Mouse (Mus musculus): ENCODE results near the gene Pdzd2.
"Not testable (repeated sequence)": the region's sequence is repeated elsewhere in the genome, so short reads cannot be mapped to it uniquely, and the experiment has no call there.

The Pdzd2 gene

DNA sequence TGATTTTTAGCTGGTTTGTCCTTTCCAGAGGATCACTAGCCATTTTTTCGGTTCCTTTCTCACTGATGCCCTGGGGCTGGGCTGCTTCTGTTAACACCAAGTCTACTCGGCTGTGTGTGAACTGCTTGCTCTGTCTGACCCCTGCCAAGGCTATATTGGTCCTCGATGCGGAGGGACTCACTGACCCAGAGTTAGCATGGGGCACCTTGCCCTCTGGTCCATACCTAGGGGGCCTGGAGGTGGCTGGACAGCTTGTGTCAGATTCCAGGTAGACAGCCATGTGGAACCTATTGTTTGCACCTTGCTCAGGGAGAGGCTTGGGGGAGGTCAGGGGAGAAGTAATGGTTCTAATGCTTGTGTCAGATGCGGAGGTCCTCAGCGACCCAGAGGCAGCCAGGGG, 365.8 kb downstream of the Pdzd2 start:
- no peak for DNase-seq (ENCODE audit: low spot score)

DNA sequence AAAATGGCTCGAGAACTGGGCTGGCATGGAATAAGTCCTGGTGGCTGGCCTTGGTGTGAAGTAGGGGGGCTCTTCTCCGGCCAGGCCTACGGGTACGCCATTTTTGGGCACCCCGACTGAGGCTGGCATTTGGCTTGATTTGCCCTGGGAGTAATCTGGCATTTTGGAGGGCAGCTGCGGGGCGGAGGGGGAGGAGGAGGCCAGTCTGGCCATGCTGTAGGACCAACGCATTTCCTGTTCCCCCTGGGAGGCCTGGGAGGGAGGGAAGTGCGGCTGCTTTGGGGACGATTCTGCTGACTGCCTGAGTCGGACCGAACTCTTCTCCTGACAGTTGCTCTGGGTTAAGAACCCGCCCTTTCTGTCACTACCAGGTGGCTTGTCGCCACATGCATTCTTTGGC, 366.2 kb downstream of the Pdzd2 start:
- DNase-seq (ENCODE audit: low spot score): no peak

DNA sequence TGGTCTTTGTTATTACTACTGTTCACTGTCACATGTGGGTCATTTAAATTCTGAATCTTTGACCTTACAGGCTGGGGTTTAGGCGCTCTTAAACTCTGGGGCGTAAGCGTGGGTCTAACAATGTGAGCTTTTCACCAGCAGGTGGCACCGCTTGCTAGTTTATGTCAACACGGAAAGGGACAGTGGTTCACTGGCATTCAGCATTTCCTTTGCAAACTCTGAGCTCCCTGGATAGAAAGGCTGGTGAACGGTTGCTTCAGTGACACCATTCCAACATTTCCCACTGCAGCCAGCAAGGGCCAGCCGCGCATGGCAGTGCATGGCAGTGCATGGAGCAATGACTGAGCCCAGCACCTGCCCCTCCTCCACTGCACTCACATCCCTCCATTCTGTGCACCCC, 368.5 kb downstream of the Pdzd2 start:
- no peak for DNase-seq (ENCODE audit: low spot score)

DNA sequence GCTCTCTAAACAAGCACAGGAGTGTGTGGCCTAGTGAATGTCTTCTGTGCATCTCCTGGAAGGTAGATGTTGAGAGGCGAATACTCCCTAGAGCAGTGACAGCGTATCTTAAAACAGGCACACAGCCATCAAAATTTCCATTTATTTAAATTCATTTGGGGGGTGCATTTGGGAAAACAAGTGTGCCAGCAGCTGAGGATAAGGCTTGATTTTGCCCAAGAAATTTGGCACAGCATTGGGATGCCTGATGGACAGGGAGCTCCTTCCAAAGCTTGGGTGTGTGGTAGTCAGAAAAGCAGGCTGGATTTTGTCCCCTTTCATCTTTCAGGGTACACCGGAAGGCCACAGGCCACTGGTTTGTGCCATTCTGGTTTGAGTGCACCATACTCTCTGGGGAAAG, 369.6 kb downstream of the Pdzd2 start:
- no peak for DNase-seq (ENCODE audit: low spot score)

DNA sequence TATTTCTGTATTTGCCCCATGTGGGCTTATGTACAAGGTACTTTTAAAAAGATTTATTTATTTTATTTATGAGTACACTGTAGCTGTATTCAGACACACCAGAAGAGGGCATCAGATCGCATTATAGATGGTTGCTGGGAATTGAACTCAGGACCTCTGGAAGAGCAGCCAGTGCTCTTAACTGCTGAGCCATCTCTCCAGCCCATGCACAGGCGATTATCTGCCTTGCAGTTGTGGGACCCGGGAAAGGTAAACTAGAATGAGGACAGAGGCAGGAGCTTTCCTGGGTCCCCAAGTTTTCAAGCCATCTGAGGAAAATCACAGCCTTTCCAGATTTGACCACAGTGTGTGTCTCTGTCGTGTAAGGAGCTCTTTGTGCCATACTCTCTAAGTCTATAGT, 370.9 kb downstream of the Pdzd2 start:
- no peak for DNase-seq (ENCODE audit: low spot score)

DNA sequence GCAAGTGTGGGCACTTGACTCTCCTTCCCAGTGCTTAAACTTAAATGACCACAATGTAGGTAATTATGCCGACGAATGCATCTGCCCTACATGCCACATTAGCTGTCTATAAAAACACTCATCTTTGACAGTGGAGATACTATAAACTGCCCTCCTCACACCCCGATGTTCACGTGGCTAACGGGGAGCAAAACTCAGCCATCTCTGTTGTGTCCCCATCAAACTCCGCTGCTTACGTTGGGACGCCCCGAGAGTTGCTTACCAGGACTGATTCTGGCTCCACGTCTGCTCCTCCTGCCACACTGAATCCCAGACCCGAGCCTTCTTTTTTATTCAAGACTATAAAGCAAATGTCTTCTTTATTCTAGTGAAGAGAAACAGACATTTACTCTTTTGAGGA, 371.4 kb downstream of the Pdzd2 start:
- no peak for DNase-seq (ENCODE audit: low spot score)

DNA sequence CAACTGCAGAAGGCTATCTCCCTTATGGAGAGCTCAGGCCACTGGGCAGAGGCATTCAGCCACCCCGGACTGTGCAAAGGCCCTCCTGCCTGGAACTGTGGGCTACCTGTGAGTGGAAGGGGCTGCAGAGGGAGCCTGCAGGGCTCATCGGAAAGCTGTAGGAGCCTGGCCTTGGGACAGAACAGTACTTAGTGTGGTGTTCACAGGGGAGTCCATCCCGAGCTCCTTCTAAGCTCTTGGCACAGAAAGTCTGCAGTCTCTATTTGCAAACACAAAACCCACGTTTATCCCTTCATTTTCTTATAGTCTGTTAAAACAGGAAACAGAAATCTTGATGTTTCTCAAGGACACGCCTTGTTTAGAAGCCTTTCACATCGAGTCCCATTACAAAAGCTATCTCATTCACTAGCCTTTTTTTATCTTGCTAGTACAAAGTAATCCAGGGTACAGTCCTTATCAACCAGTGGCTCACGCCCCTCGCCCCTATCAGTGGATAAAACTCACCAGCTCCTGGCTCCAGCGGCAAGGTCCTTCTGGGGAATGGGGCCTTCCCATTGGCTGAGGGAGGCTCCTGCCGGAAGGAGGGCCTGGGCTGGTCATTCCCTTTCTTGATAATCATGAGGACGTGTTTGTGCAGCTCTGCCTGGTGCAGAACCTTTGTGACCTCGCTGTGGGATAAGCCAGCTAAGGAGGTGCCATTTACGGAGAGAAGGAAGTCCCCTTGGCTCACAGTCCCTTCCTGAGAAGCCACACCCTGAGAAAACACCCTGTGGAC, 372.2 kb downstream of the Pdzd2 start:
- DNase-seq (ENCODE audit: low spot score): no peak

DNA sequence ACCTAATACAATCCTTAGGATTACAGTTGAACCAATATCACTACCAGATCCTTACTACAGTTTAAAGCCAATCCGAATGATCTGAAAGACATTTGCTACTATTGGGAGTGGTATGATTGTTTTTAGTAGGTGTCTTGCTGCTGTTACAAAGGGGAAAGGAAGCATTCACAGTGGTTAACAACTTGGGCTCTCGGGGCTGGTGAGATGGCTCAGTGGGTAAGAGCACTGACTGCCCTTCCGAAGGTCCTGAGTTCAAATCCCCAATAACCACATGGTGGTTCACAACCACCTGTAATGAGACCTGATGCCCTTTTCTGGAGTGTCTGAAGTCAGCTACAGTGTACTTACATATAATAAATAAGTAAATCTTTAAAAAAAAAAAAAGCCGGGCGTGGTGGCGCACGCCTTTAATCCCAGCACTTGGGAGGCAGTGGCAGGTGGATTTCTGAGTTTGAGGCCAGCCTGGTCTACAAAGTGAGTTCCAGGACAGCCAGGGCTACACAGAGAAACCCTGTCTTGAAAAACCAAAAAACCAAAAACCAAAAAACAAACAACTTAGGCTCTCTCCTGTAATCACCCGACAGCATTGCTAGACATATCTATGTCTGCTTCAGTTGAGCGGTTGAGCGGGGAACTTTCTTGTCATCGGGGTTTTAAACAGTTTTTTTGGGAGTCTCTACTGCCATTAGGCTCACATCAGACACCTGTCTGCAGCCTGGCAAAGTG, 373.0 kb downstream of the Pdzd2 start:
- DNase-seq (ENCODE audit: low spot score): not testable (repeated sequence)

DNA sequence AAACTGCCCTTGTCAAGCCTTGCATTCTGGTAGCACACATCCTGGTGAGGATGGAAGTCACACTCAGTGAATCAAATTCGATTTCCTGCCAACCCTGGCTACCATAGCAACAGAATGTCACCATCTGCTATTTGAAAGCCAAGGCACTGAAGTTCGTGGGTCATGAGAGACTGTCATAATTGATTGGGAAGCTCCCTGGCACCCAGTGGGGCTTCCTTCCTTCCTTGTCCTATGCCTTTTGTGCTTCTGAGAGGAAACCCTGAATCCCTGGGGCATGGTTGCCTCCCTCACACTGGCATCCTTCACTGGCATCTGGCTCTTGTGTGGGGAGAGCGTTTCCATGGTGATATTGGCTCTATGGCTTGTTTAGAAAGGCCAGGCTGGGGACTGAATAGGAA, 373.7 kb downstream of the Pdzd2 start:
- no peak for DNase-seq (ENCODE audit: low spot score)

DNA sequence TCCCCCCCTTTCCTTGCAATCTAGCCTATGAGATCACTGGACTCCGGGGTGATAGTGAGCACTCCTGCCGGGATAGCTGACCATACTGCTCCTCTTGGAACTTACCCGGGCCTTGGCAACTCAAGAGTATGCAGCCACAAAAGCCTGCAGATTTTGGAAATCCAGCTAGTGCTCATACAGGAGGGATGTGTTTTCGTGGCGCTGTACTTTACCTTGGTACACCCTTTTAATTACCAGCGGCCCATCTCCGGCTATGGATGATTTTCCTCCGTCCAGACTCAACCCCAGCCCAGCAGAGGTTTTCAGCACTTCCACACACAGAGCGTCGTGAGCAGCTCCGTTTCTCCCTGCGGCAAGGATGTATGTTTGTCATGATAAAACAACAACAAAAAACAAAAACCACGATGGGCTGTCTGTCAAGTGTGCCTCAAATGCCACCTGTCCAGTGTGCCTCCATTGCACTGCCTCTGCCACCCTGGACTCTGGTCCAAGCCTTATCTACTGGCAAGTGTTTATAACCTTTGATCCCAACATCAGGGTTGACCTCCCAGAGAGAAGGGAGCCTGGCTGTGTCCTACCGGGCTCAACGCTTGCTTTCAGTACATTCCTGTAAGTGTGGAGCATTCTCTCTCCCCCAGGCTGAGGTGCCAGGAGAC, 374.2 kb downstream of the Pdzd2 start:
- DNase-seq (ENCODE audit: low spot score): no peak

DNA sequence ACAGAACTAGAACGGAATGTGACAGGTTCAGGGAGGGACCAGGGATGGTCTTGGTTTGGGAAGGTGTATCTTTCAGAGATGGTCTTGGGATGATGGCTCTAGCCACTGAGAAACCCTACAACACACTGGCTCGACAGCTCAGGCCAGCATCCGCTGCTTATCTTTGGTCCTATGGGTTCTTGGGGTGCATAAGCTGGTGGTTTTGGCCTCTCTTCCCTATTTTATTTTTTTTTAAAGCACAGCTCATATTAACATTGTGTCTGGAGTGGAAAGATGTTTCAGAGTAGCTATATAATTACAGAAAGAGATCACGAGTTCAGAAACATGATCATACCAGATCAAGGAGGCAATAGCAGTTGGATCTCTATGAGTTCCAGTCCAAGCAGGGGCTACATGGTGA, 375.6 kb downstream of the Pdzd2 start:
- no peak for DNase-seq (ENCODE audit: low spot score)

DNA sequence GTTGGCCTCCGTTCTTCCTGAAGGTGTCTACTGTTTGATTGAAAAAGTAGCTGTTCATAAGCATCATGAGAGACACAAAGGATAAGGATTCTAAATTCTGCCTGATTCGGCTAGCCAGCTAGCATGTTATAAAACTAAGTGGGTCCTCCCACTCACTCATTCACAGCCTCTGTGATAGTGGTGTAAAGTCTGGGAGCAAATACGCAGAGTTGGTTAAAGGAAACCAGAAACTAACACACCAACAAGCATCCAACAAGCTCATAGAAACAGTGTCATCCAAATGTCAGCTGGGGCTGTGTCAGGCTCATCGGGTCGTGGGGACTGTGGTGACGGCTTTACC, 377.1 kb downstream of the Pdzd2 start:
- DNase-seq (ENCODE audit: low spot score): no peak

DNA sequence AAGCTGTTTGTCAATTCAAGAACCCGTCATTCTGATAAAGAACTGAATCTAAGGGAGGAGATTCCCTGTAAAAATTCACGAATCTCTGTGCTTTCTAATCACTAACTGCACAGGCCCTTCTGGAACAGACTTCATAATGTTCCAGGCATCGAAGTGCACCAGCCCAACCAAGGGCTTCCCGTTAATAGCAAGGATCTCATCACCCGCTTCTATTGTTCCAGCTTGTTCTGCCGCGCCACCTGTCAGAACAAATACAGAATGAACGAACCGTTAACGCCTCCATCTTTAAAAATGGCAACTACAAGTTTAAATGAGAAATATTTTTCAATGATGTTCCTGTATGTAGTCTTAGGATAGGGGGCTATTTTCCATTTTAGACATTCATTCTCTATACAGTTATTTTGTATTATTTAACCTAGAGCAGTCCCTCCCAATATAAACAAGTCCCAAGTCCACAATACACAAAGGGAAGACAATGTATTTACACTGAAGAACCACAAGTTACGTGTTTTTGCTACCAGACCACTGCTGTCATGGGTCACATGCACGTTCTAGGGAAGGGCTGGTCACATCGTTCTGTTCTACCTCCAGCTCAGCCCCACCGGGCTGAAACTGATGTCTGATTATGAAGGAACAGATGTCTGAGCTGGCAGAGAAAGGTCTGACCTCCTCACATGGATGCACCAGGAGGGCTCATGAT, 377.6 kb downstream of the Pdzd2 start:
- DNase-seq (ENCODE audit: low spot score): no peak

DNA sequence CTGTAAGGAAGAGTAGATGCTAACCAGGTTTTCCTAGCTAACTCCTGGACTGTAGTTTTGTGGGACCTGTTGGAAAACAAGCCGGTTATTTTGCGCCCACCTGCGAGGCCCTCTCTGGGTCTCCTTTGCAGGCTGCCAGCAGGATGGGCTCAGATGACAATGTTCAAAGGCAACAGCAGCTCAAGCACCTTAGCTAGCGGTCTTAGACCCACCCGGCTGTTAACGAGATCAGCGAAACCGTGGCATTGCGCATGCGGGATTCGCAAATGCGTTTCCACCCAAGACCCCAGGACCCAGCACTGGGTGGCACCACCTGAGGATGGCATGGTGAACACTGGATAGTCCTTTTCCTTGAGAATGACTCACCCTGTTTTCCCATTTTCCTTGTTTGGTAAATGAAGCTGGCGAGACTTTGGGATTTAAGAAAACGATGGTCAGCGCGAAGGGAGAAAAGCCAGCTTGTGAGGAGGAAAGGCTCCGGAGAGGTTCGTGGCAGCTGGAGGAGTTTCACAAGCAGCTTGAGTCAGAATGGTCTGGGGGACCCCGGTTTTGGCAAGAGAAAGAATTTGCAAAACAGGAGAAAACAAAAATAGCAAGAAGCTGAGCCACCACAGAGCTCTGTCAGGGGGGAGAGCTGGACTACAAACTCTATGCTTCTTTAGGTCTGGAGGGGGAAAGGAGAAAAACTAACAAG, 379.1 kb downstream of the Pdzd2 start:
- DNase-seq (ENCODE audit: low spot score): no peak

DNA sequence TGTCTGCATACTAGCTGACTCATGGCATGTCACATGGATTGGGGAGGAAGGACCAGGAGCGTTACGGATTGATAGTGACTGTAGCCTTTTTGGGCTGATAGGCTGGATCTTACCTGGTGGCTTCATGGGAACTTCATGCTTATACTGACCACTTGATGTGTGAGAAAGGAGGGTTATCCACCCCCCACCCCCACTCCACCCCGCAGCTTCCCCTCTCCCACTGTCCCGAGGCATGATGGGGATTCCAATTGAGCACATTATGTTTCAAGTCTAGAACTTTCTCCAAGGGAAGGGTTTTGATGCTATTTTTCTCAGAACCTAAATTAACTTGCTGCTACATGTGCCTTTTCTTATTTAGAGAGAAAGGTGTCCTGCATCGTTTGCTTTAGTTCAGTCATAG, 381.3 kb downstream of the Pdzd2 start:
- DNase-seq (ENCODE audit: low spot score): no peak

DNA sequence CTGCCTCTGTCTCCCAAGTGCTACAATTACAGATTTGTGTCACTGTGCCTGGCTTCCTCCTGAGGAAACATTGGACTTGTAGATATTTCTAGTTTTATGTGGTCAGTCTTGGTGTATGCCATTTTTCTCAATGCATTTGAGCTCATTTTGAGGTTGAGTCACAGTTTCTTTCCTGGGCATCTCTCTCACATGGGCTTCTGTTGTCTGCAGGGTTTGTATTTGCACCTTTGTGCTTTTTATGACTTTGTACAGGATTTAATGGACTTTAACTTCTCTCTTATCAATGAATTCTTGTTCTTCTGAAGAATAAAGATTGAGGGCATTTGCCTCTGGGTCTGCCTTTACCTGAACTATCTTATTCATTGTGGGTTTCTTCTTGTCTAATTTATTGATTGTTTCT, 382.3 kb downstream of the Pdzd2 start:
- no peak for DNase-seq (ENCODE audit: low spot score)

DNA sequence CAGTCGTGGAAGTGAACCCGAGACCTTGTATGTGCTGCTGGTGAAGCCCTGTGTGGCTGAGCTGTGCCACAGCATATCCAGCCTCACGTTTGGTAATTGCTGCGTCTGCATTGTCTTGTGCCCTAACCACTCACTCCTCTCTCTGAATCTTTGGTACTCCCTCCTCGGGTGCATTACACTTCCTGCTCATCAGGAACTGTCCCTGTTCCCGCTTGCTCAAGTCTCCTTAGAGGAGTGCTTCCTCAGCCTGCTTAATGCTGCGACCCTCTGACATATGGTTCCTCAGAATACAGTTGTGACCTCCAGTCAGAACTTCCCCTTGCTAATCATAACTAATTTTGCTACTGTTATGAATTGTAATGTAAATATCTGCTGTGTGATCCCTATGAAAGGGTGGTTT, 383.8 kb downstream of the Pdzd2 start:
- no peak for DNase-seq (ENCODE audit: low spot score)

DNA sequence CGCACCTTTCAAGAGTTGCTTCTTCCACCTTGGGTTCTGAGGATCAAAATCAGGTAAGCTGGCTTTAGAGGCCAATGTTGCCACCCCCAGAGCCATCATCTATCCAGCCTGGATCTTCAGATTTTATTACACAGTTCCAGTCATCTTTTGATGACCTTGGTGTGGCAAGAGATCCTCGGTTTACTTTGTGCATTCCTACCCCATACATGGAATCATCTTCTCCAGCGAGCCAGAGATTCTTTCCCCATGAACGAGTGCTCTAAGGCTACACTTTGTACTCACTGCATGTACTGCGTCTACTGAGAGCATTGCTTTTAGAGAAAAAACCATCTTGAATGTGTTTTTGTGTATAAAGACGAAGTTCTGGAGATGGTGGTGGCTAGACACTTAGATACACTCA, 384.5 kb downstream of the Pdzd2 start:
- no peak for DNase-seq (ENCODE audit: low spot score)

DNA sequence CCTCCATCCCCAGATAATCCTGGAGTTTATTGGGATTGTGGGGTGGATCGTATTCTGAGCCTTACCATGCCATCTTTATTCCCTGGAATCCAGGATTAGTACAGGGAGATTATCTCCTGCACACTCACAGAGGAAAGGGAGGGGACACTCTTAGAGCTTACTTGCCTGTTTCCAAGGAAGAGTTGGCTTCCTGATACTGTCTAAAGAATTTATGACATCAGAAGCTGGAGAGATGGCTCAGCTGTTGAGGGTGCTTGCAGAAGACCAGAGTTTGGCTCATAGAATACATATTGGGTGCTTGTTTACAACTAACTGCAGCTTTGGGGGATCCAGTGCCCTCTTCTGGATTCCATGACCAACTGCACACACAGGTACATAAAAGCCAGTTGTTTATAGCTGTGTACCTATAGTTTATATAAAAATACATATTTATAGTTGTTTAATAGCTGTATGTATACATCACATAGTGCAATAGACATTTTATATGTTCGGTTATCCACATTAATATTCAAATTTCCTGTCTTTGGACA, 385.4 kb downstream of the Pdzd2 start:
- DNase-seq (ENCODE audit: low spot score): no peak

DNA sequence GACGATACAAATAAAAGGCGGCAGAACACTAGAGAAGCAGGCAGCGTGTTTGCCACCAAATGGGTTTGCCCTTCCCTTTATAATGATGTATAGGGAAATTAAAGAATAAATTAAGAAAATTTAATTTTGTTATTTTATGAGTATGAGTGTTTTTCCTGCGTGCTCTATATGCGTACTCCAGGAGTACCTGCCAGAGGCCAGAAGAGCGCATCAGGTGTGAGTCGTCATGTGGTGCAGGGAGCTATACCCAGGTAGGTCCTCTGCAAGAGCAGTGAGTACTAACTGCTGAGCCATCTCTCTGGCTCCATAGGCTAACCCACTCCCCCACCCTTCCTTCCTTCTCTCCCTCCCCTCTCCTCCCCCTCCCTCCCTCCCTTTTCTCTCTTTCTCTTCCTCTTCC, 388.3 kb downstream of the Pdzd2 start:
- no peak for DNase-seq (ENCODE audit: low spot score)

DNA sequence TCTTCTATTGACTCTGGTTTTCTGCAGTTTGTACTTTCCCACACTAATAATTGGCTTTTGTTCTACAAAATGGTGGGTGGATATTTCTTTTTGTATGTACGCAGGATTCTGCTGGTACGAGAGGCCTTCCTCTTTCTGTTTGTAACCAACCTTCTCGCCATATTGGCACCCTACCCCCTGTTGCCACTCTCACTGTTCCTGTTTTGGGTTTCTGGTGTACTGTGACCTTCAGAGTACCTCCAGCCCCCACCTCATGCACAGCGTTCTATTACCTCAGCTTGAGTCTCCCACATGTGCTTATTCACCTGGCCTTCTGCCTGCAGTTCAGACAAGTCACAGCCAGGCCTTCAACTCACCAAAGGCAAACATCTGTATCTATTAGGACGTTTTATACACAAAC, 389.9 kb downstream of the Pdzd2 start:
- no peak for DNase-seq (ENCODE audit: low spot score)

DNA sequence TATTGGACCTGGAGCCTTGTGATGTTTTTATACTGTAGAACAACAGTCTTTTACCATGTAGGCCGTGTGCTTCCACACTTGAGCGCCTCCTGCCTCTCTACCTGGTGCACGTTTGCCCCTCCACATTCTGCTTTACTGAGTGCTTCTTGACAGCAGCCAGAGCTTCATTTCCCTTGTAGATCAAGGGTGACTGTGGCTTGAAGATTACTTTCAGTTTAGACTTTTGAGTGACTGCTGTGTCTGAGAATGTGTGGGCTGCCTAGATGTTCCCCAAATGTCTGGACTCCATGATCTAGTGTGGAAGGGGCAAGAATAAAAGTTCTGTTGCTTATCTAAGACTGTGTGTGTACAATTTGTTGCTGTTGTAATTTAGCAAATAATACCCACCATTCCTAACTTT, 390.8 kb downstream of the Pdzd2 start:
- no peak for DNase-seq (ENCODE audit: low spot score)

All from urinary bladder, postnatal 10 days (tissue).